Mouse (Mus musculus) ES-Bruce4 (cell line): ENCODE measurements at regions not wholly inside any gene's neighbourhood (a gene's known extent, or its start where the extent isn't known, plus 50 kb on each side); places are given as distances from the start of the nearest gene placed in this dataset.

Source experiments
- CTCF ChIP-seq: IDR thresholded peaks from one replicate; pipeline ENCODE4 v1.8.1; 2011; ENCODE audit warnings: low read depth, low read length
- EP300 ChIP-seq: IDR thresholded peaks from 2 replicates; pipeline ENCODE4 v1.6.1; 2011; ENCODE audit warnings: low read depth, low read length; ENCODE audit not compliant: insufficient read depth
- POLR2A ChIP-seq: IDR thresholded peaks from one replicate; pipeline ENCODE4 v1.8.1; 2011; ENCODE audit warnings: low read length; ENCODE audit not compliant: insufficient read depth

- no peak for TF ChIP-seq EP300
- no peak for TF ChIP-seq POLR2A
- TF ChIP-seq CTCF, result no peak
Measured at GRCm38 (mm10) chr6:25087167-25087566, 131.1 kb upstream of the Tmem229a start.
